Mouse (Mus musculus) adrenal gland, postnatal 0 days (tissue): Measurements from ENCODE around the gene 4933427I04Rik. TPM values are rescaled to one million over a fixed set of nuclear protein-coding genes. Genes with fewer than 3 reads are reported as not detected.

Experiments used
- polyA plus RNA-seq: library from polyadenylated mRNA; unstranded; fragments of >200 nt; fragmentation: Nextera tagmentation; extraction: Ambion mirVana; gene quantifications from 2 replicates; pipeline ENCODE4 v1.2.1, GENCODE M21; 2015

The 4933427I04Rik gene
- polyA plus RNA-seq: 0.14 TPM in 2 replicates

DNA sequence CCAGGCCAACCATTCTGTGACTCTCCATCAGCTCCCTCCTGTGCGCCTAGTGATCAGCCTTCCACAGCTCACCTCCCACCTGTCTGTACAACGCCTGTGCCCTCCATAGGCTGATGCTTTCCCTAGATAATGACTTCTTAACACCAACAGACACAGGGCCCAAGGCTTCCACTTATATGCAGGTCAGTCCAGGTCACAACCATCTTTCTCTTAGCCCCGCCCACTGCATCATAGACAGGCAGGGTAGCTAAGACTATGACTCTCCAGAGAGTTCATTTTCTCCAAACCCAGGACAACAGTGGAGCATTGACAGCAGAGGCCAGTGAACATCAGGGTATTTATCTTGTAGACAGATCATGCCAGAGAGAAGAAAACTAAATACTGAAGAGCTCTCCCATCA lies at the start of gene 4933427I04Rik:
Gene 4933427I04Rik (plus strand): TSS at position 301 of the 400 bp plus-strand sequence.

DNA sequence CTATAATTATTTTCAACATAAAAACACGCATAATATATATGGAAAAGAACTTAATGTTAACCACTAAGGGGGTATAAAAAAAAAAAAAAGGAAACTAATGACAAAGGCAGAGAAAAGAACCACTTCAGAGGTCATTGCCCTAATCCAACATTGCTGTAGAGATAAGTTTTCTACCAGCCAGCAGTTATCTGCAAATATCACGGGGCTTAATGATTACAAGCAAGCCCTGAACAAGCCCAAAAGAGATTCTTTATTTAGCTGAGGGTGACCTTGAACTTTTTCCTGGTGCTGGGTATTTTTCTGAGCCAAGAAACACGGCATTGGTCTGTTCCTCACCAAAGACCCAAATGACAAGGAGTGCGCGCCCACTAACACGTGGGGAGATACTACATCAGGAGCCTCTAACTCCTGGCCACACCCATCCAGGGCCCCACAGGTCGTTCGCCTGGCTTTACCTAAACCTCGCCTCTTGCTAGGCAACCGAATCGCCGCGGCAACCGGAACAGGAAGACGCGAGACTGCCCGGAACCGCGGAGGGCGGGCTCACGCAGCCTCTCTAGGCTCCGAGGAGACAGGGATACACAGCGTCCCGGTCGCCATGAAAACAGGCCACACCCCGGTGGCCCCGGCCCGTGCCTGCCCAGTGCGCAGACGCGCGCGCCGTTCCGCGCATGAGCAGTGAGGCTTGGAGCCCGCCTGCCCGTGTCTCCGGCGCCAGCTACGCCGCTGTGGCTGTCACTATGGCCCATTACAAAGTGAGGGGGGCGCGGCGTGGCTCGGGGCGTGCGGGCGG lies 45.0 kb downstream of the 4933427I04Rik start, which contains the start of gene Mycbp:
Gene Mycbp (plus strand): TSS at position 500 of the 793 bp plus-strand sequence.

Other genes with a start within 250 kb of the 4933427I04Rik start
- 22.3 and 23.9 TPM in 2 replicates for gene Macf1, start 175.3 kb upstream of the 4933427I04Rik start, polyA plus RNA-seq
- gene Ndufs5, start 141.5 kb upstream of the 4933427I04Rik start, polyA plus RNA-seq: 504 and 512 TPM in 2 replicates
- 47.0 and 69.0 TPM in 2 replicates for gene Akirin1, start 109.3 kb upstream of the 4933427I04Rik start, polyA plus RNA-seq
- gene Rhbdl2, start 71.8 kb upstream of the 4933427I04Rik start, polyA plus RNA-seq: 0.99 and 2.3 TPM in 2 replicates
- 144 and 161 TPM in 2 replicates for gene Mycbp, start 45.2 kb downstream of the 4933427I04Rik start, polyA plus RNA-seq
- gene Rragc, start 57.8 kb downstream of the 4933427I04Rik start, polyA plus RNA-seq: 40.2 and 53.9 TPM in 2 replicates
- not detected in 2 replicates for gene 4930535I16Rik, start 58.3 kb downstream of the 4933427I04Rik start, polyA plus RNA-seq